Mouse (Mus musculus) kidney, embryonic 15.5 days (tissue): ENCODE results near the gene Dip2b. TPM values are rescaled to one million over a fixed set of nuclear protein-coding genes. Genes with fewer than 3 reads are reported as not detected.

Experiments
- ATAC-seq: fragments of 200-750 bp; cut with Nextera tagmentation; replicated peaks from 2 replicates; pipeline ENCODE4 v1.8.0; 2017; ENCODE audit warnings: moderate TSS enrichment; ENCODE audit not compliant: low FRiP score
- H3K27ac ChIP-seq: fragments of 300-500 bp; sonication (generic); 2 replicates; pipeline ENCODE4 v1.5.1; 2015; ENCODE audit warnings: mild to moderate bottlenecking, inconsistent platforms
- H3K27me3 ChIP-seq: fragments of 300-500 bp; sonication (generic); 2 replicates; pipeline ENCODE4 v1.6.1; 2015; ENCODE audit warnings: inconsistent platforms
- H3K36me3 ChIP-seq: fragments of 300-500 bp; sonication (generic); 2 replicates; pipeline ENCODE4 v1.6.1; 2015; ENCODE audit warnings: inconsistent platforms
- H3K4me1 ChIP-seq: fragments of 300-500 bp; sonication (generic); 2 replicates; pipeline ENCODE4 v1.6.1; 2015; ENCODE audit warnings: inconsistent platforms
- H3K4me2 ChIP-seq: fragments of 300-500 bp; sonication (generic); 2 replicates; pipeline ENCODE4 v1.6.1; 2015; ENCODE audit warnings: moderate library complexity, mild to moderate bottlenecking, inconsistent platforms
- H3K4me3 ChIP-seq: fragments of 300-500 bp; sonication (generic); replicated peaks from 2 replicates; pipeline ENCODE4 v1.5.1; 2015; ENCODE audit warnings: mild to moderate bottlenecking, inconsistent platforms
- H3K9ac ChIP-seq: fragments of 300-500 bp; sonication (generic); 2 replicates; pipeline ENCODE4 v1.6.1; 2015; ENCODE audit warnings: mild to moderate bottlenecking, inconsistent platforms
- H3K9me3 ChIP-seq: fragments of 300-500 bp; sonication (generic); replicated peaks from 2 replicates; pipeline ENCODE4 v1.6.1; 2016; ENCODE audit warnings: inconsistent platforms
- WGBS: fragments of 180-500 bp; shearing (Covaris S2); methylation state at CpG from one replicate; pipeline ENCODE4 v1.1.7; 2015; ENCODE audit warnings: mixed read lengths; 5-methylcytosine and 5-hydroxymethylcytosine counted together
- polyA plus RNA-seq: library from polyadenylated mRNA; unstranded; fragments of >200 nt; fragmentation: Nextera tagmentation; extraction: Ambion mirVana; gene quantifications from 2 replicates; pipeline ENCODE4 v1.2.1, GENCODE M21; 2015

The Dip2b gene
- polyA plus RNA-seq, 1 experiment from 2014 or later, result 11.6 TPM

DNA sequence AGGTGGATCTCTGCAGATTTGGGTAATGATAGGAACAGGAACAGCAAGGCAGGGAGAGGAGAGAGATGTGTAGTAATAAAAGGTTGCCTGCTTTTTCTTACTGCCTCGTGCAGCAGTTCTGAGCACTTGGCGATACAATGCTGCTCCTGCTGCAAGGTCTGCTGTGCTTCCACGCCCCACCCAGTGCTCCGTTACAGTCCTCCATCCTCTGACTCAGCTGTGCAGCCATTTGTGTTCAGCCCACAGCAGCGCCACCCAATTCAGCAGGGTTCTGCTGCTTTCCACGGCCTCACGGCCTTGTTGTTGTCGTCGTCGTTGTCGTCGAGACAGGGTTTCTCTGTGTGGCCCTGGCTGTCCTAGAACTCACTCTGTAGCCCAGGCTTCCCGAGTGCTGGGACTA is 77.9 kb downstream of the Dip2b start:
- Histone ChIP-seq H3K4me1 (peaks cover 36% of the 10 kb centered on the region), H3K9me3 (no peaks in the 10 kb centered on the region), H3K4me3 (no peak overlapping the region), H3K4me2 (no peak overlapping the region), H3K27ac (no peak overlapping the region), H3K36me3 (peaks cover 32% of the 10 kb centered on the region), H3K27me3 (no peaks in the 10 kb centered on the region), H3K9ac (no peak overlapping the region)
- WGBS, result 89% methylated on average over 13 of the region's 13 CpGs
- ATAC-seq, result no peak

DNA sequence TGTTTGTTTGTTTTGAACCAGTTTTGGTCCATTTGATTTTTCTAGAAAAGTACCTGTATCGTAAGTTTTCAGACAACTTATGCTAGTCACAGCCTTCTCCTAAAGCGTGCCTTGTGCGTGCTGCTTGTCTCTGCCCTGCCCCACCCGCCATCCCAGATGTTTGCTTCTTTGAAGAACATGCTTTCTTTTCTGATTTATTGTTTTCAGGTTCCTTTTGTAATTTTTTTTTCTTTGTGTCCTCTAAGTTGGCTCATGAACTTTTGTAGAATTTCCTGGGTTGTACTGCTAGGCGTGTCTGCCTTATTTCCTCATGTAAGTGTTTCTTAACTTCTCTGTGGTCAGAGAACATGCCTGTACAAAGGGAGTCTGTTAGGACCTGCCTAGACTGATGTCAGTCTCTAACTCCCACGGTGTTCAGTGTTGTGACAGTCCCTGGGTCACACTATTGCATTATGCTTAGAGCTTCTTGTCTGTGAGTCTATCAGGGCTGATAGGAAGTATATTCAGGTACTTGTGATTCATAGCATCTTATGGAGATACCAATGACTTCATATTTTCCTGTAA is 80.8 kb downstream of the Dip2b start:
- Histone ChIP-seq H3K36me3 (peaks cover 32% of the 10 kb centered on the region), H3K9ac (no peak overlapping the region), H3K27me3 (no peaks in the 10 kb centered on the region), H3K4me2 (no peak overlapping the region), H3K27ac (no peak overlapping the region), H3K4me1 (0 out of 2 replicates have a peak, but pooled peaks cover 7% of the 10 kb centered on the region), H3K4me3 (no peak overlapping the region), H3K9me3 (no peaks in the 10 kb centered on the region)
- WGBS, result 79% methylated on average over 6 of the region's 6 CpGs
- no peak for ATAC-seq

DNA sequence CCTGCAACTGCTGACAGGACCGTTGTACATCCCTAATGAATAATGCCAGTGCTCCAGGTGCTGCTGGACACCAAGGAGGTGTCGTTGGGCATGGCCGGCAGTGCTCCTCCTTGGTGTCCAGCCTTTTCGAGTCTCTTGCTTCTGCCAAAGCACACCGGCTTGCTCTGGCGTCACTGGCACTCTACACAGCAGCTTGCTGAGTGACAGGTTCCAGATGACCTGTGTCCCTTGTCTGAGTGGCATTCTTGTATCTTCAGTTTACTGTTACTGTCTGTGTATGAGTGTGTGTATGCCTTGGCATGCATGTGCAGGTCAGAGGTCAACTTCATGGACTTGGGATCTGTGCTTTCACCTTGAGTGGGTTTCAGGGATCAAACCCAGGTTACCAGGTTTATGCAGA is 83.0 kb downstream of the Dip2b start:
- ATAC-seq, result no peak
- peaks cover 26% of the 10 kb centered on the region for H3K36me3 ChIP-seq
- no peak overlapping the region for H3K9ac ChIP-seq

DNA sequence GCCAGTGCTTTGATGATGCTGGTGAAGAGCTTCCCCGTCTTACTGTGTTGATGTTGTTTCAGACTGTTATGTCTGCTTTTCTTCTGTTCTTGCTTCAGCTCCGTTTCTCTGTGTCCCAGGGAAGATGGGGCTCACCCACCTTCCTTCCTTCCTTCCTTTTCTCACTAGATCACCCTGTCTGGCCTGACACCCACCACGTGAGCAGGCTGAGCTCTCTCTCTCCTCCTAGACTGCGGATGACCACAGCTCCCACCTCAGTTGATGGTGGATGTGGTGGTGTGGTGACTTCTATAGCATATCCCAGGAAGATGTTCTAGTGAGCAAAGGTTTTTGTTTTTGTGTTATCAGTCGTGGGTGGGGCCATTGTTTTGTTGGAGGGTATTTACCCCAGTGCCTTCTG is 85.4 kb downstream of the Dip2b start:
- no peaks in the 10 kb centered on the region for H3K9me3 ChIP-seq
- 0 out of 2 replicates have a peak, but pooled peaks cover 4% of the 10 kb centered on the region for H3K36me3 ChIP-seq
- H3K4me2 ChIP-seq, result no peak overlapping the region
- H3K27me3 ChIP-seq, result no peaks in the 10 kb centered on the region
- no peak overlapping the region for H3K9ac ChIP-seq
- WGBS, result 56% methylated on average over 5 of the region's 5 CpGs
- H3K4me3 ChIP-seq, result no peak overlapping the region
- no peak overlapping the region for H3K27ac ChIP-seq
- ATAC-seq, result no peak
- peaks cover 9% of the 10 kb centered on the region for H3K4me1 ChIP-seq

More for the DNA sequence above, 83.0 kb downstream of the Dip2b start:
- WGBS, result 85% methylated on average over 6 of the region's 6 CpGs
- H3K9me3 ChIP-seq, result no peaks in the 10 kb centered on the region
- peaks cover 6% of the 10 kb centered on the region for H3K4me1 ChIP-seq
- H3K4me3 ChIP-seq, result no peak overlapping the region
- no peaks in the 10 kb centered on the region for H3K27me3 ChIP-seq
- no peak overlapping the region for H3K27ac ChIP-seq
- H3K4me2 ChIP-seq, result no peak overlapping the region

DNA sequence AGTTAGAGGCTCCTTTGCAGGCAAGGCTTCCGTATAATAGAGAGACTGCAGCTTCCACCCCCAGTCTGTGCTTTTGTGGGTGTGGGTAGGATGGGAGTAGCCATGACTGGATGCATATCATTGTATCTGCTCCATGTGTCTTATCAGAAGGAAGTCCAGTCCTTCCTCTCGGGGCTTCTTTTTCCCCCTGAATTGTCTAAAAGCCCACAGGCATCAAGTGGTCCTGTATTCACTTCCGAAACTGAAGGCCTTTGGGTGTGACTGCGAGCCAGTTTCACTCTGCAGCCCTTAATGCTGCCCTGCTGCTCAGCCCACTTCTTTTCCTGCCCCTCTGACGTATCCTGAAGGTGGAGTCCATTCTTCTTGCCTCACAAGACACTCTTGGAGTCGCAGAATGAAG is 86.8 kb downstream of the Dip2b start:
- Histone ChIP-seq H3K27ac (peak overlapping the region; percentile 72), H3K36me3 (no peaks in the 10 kb centered on the region), H3K4me2 (no peak overlapping the region), H3K4me3 (no peak overlapping the region), H3K4me1 (peaks cover 5% of the 10 kb centered on the region), H3K27me3 (no peaks in the 10 kb centered on the region), H3K9me3 (no peaks in the 10 kb centered on the region), H3K9ac (no peak overlapping the region)
- WGBS, result 71% methylated on average over 6 of the region's 6 CpGs
- ATAC-seq, result no peak

DNA sequence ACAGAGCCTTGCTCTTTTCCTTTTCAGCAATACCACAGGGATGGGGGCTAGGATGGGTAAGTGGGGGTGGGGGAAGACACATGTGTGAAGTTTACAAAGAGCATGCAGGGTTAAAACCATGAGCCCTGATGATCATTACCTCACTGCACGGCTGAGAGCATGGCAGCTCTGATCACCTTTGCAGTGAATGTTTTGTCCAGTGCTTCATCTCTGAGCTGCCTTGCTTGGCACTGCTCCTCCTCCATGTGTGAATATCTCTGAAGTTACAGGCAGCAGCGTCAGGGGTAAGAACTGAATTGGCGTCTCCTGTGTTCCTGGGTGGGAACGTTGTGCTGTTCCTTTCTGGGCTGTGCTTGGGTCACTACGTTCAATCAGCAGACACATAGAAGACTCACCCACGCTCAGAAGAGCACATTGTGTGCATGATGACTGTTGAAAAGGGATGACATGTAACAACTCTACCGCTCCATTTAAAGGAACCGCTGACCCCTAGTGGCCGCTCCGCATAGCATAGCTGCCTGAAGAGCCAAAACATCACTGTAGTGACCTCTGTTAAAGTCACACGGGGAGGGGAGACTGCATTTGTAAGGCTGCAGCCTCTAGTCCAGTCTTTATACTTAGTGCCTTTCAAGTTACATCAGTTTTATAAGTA is 88.1 kb downstream of the Dip2b start:
- 15% methylated on average over 11 of the region's 11 CpGs for WGBS

DNA sequence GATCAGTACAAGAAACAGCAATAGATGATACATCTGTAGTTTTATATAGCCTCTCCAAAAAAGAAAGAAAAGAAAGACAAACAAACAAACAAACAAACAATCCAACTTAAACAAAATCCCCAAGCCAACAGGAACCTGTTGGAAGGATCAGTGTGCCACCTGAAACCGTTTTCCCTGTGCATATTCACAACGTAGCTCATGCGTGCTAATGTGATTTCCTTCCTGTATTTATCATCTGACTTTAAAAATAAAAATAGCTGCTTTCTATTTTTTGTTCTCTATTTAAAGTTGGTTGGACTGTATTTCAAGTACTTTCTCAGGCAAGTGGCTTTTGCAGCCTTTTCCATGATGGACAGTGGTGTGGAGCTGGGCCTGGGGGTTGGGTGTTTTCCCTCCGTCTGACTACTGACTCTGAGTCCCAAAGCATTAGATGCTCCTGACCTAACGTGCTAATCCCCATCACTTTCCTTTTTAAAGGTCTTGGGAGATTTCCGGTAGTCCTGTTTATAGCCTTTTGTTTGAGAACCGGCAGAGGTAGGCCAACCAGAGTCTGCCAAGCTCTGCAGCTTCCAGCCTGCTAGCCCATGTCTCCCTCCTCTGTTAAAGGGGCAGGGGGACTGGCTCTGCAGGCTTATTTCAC is 90.8 kb downstream of the Dip2b start:
- 52% methylated on average over 7 of the region's 7 CpGs for WGBS
- H3K36me3 ChIP-seq, result 0 out of 2 replicates have a peak, but pooled peaks cover 3% of the 10 kb centered on the region
- ATAC-seq, result no peak
- H3K27ac ChIP-seq, result no peak overlapping the region
- H3K4me1 ChIP-seq, result peaks cover 5% of the 10 kb centered on the region
- H3K27me3 ChIP-seq, result no peaks in the 10 kb centered on the region
- H3K4me2 ChIP-seq, result no peak overlapping the region
- no peak overlapping the region for H3K4me3 ChIP-seq
- no peaks in the 10 kb centered on the region for H3K9me3 ChIP-seq
- H3K9ac ChIP-seq, result no peak overlapping the region

More for the DNA sequence above, 88.1 kb downstream of the Dip2b start:
- Histone ChIP-seq H3K36me3 (no peaks in the 10 kb centered on the region), H3K9me3 (no peaks in the 10 kb centered on the region), H3K4me3 (no peak overlapping the region), H3K27ac (0 out of 2 replicates have a peak overlapping the region, but pooled peaks have one; percentile 28), H3K4me1 (peaks cover 5% of the 10 kb centered on the region), H3K27me3 (no peaks in the 10 kb centered on the region), H3K4me2 (no peak overlapping the region), H3K9ac (no peak overlapping the region)
- peak; percentile 87 for ATAC-seq

DNA sequence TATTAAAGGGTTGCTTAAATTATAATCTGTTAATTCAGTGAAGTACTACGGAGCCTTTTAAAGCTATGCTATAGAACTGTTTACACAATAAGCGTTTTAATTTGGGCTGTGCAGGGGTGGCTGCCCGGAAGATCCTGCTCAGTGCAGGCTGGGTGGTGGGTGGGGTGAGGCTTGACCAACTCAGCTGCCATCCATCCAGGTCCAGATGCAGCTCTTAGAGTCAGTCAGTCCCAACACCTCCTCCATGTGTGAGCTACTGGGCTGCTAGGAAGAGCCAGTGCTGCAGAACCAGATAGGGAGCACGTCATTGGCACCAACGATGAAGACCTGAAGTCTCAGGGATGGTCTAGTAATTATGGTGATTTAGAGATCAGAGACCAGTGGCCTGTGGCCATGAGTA is 101.2 kb downstream of the Dip2b start:
- ATAC-seq, result no peak

DNA sequence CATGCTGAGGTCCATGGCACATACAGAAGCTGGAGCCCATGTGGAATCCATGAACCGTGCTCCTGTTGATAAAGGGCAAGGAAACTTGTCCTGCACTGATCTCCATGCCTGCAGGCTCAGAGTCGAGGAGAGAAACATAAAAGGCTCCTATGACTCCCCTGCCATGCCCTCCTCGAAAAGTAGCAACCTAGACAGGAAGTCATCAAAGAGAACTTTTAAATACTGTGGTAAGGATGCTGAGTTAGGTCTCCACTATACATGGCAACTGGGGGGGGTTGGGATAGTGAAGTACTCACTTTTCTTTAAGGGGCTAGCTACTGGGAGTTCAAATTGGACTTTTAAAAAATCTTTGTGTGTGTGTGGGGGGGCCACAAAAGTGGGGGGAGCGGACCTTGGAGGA is 102.0 kb downstream of the Dip2b start:
- peaks cover 20% of the 10 kb centered on the region for H3K36me3 ChIP-seq
- no peak overlapping the region for H3K4me2 ChIP-seq
- peaks cover 12% of the 10 kb centered on the region for H3K4me1 ChIP-seq
- H3K9me3 ChIP-seq, result no peaks in the 10 kb centered on the region
- 61% methylated on average over 4 of the region's 4 CpGs for WGBS
- H3K27me3 ChIP-seq, result no peaks in the 10 kb centered on the region
- no peak overlapping the region for H3K27ac ChIP-seq
- H3K9ac ChIP-seq, result no peak overlapping the region
- H3K4me3 ChIP-seq, result no peak overlapping the region
- no peak for ATAC-seq

More for the DNA sequence above, 101.2 kb downstream of the Dip2b start:
- H3K27ac ChIP-seq, result no peak overlapping the region
- no peak overlapping the region for H3K4me2 ChIP-seq
- WGBS, result 84% methylated on average over 5 of the region's 5 CpGs
- H3K9ac ChIP-seq, result no peak overlapping the region
- H3K36me3 ChIP-seq, result peaks cover 25% of the 10 kb centered on the region
- H3K27me3 ChIP-seq, result no peaks in the 10 kb centered on the region
- peaks cover 5% of the 10 kb centered on the region for H3K4me1 ChIP-seq
- H3K9me3 ChIP-seq, result no peaks in the 10 kb centered on the region
- H3K4me3 ChIP-seq, result no peak overlapping the region

DNA sequence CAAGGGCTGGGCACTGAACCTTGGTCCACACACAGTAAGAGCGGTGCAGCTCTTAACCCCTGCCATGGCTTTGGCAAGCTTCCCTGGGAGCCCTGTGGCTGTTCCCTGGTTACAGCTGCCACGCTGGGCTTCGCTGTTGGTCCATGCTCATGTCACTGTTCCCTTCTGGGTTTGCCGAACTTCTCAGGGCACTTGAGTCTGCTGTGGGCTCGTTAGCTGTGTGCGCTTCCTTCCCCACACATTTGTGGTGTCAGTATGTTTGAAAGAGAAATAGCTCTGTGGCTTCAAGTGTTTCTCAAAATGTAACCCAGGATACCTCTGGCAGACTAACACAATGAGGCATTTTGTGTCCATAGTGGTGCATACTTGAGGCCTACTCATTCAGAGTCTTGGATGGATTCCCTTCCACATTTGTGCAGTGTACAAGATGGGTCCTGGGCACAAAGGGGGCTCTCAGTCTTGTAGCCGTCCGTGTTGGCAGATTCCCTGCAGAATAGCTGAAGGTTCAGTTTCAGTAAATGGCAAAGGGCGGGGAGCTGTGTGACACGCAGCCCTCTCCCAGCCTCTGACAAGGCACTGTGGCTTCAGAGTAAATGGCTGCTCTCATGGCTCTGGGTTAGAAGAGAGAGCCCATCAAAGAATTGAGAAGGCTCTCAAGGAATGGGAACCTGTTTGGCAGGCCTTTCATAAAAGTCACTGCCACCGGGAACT is 104.8 kb downstream of the Dip2b start:
- H3K9me3 ChIP-seq, result no peaks in the 10 kb centered on the region
- H3K36me3 ChIP-seq, result peaks cover 9% of the 10 kb centered on the region; the same call in 1 of the 2 replicates
- no peaks in the 10 kb centered on the region for H3K27me3 ChIP-seq
- no peak overlapping the region for H3K27ac ChIP-seq
- H3K4me1 ChIP-seq, result peaks cover 17% of the 10 kb centered on the region
- ATAC-seq, result no peak
- H3K4me3 ChIP-seq, result no peak overlapping the region
- H3K9ac ChIP-seq, result no peak overlapping the region
- 90% methylated on average over 11 of the region's 11 CpGs for WGBS
- H3K4me2 ChIP-seq, result no peak overlapping the region

DNA sequence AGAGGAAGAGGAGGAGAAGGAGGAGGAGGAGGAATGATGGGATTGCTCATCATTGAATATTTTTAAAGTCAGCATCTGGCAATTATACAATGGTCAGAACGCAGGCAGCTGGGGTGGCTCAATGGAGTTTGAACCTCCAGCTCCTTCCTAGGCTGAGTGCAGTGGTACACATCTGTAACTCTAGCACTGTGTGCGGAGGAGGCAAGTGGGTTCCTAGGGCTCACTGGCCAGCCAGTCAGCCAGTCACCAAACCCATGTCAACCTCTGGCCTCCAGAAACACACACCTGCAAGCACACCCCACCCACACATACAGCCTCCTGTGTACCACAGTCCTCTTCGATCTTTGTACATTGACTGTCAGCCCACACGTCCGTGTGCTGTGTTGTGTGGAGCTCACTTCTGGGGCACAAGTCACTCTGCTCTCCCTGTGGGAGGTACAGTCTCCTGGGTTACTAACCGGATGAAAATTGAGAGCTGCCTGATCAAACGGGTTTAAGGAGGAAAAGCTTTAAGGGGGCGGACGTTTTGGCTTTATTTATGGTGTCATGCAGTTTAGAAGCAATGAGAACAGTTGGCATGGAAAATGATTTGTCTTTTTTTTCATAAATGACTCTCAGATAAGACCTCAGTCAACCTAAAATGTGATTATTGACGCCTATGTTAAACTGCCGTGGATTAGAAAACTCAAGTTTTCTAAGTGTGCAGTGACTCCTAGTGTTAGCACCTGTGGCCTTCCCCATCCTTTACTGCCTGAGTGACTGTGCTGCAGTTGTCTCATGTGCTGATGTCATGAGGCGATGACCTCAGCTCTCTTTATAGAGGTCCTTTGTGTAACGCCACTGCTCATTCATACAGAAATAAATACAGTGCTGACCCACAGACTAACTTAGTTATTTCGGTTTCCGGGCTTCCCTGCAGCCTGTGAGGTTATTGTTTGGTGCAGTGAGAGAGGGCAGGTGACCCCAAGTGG is 106.7 kb downstream of the Dip2b start:
- no peak overlapping the region for H3K9ac ChIP-seq
- no peaks in the 10 kb centered on the region for H3K27me3 ChIP-seq
- ATAC-seq, result peak; percentile 52; the same call in 1 of the 2 replicates
- peak overlapping the region; percentile 46 for H3K27ac ChIP-seq
- no peak overlapping the region for H3K4me2 ChIP-seq
- WGBS, result 38% methylated on average over 15 of the region's 15 CpGs
- no peak overlapping the region for H3K4me3 ChIP-seq
- H3K4me1 ChIP-seq, result peaks cover 19% of the 10 kb centered on the region
- peaks cover 9% of the 10 kb centered on the region; the same call in 1 of the 2 replicates for H3K36me3 ChIP-seq
- H3K9me3 ChIP-seq, result no peaks in the 10 kb centered on the region
